Comparison of ENCODE assay signal across 9 mouse cellular contexts in genomic region chr6:98132931-98133330, GRCm38 (mm10).
DNase-seq lines count a peak whose midpoint lies in the region; TF ChIP-seq lines count a peak whose summit lies in the region.
"Had no signal": no experiment of that assay in that cellular context is flagged by ENCODE, and none has a peak within 500 bp of the region (broad histone marks: within the 10 kb centered on the region; RNA-seq: fewer than 3 reads in every experiment).

No protein-coding gene starts in this region.

- H3K27ac ChIP-seq in heart, adult 2 months: no peak overlapping the region
- no peak overlapping the region for H3K27ac ChIP-seq in heart, embryonic 10.5 days
- H3K27ac ChIP-seq: hindbrain, embryonic 15.5 days had no signal

- no peak overlapping the region for H3K9ac ChIP-seq in heart, adult 2 months (ENCODE audit: low read depth, low read length)
- H3K9ac ChIP-seq: hindbrain, embryonic 15.5 days had no signal

- no peak for DNase-seq in heart, adult 2 months
- no peak for DNase-seq in heart, embryonic 10.5 days (ENCODE audit: low spot score)
- DNase-seq in 3T3-L1 (ENCODE audit: low read depth, low spot score): peak; percentile 56
- DNase-seq in adipocyte (ENCODE audit: low spot score): peak; percentile 46
- peak; percentile 64 for DNase-seq in layer of hippocampus, adult 11-12 months (ENCODE audit: low spot score)
- peak; percentile 73 for DNase-seq in retina, embryonic 14.5 days (ENCODE audit: low spot score)
- DNase-seq in Muller cell, postnatal 12 days (ENCODE audit: inconsistent ontology term): no peak
- DNase-seq in spleen, postnatal 4 days (ENCODE audit: low spot score in 2 of 2): no peak

- no peak overlapping the region for H3K4me3 ChIP-seq in heart, adult 2 months
- H3K4me3 ChIP-seq in heart, embryonic 10.5 days: no peak overlapping the region
- H3K4me3 ChIP-seq: hindbrain, embryonic 15.5 days had no signal

- intact Hi-C loops in heart, adult 2 months (cut with DNase I): loop anchor here (1.0 to 5.0 kb wide), 2 partner anchors 250 to 394 kb away; no protein-coding TSS in a partner anchor

- no peaks in the 10 kb centered on the region for H3K36me3 ChIP-seq in heart, adult 2 months (ENCODE audit: control insufficient read depth, insufficient read depth, low read length)
- no peaks in the 10 kb centered on the region for H3K36me3 ChIP-seq in heart, embryonic 10.5 days
- H3K36me3 ChIP-seq: hindbrain, embryonic 15.5 days had no signal

- TF ChIP-seq CTCF in heart, adult 2 months (IDR thresholded peaks at IDR 0.05): peak; percentile 78

- no peaks in the 10 kb centered on the region for H3K79me2 ChIP-seq in heart, adult 2 months (replicated peaks; ENCODE audit: control insufficient read depth, insufficient read depth, low read length)

- WGBS in heart, adult 2 months: 11% methylated on average over 2 of the region's 2 CpGs
- 26% methylated on average over 2 of the region's 2 CpGs for WGBS in heart, embryonic 10.5 days

- no peak for TF ChIP-seq POLR2A in heart, adult 2 months (IDR thresholded peaks at IDR 0.05; ENCODE audit: insufficient read depth, low read depth, low read length)

- no peak for TF ChIP-seq EP300 in heart, adult 2 months (IDR thresholded peaks at IDR 0.05; ENCODE audit: insufficient read depth, low read depth, low read length)

- H3K4me1 ChIP-seq in heart, adult 2 months (ENCODE audit: control insufficient read depth, insufficient read depth, low read length): no peaks in the 10 kb centered on the region
- H3K4me1 ChIP-seq in heart, embryonic 10.5 days: no peaks in the 10 kb centered on the region
- H3K4me1 ChIP-seq: hindbrain, embryonic 15.5 days had no signal

- H3K9me3 ChIP-seq in heart, embryonic 10.5 days: no peaks in the 10 kb centered on the region
- H3K9me3 ChIP-seq: hindbrain, embryonic 15.5 days had no signal

- H3K27me3 ChIP-seq in heart, adult 2 months (ENCODE audit: control insufficient read depth, insufficient read depth, low read length): no peaks in the 10 kb centered on the region
- no peaks in the 10 kb centered on the region for H3K27me3 ChIP-seq in heart, embryonic 10.5 days (ENCODE audit: insufficient read depth, poor library complexity, severe bottlenecking)
- H3K27me3 ChIP-seq: hindbrain, embryonic 15.5 days had no signal

Comparison
In these comparisons a context has a peak if more than half of its experiments do, and no peak if none do; other contexts are left out.
1. DNase-seq: peak in 3T3-L1 (single experiment), adipocyte (single experiment), layer of hippocampus, adult 11-12 months (single experiment) and retina, embryonic 14.5 days (single experiment); none in heart, adult 2 months (0 of 2), heart, embryonic 10.5 days (single experiment), Muller cell, postnatal 12 days (single experiment) and spleen, postnatal 4 days (0 of 2).